Mouse (Mus musculus) kidney, postnatal 10 days (tissue): ENCODE data around the gene Spata5.

Experiments used
- DNase-seq: peaks from one replicate; pipeline ENCODE4 v3.0.0; 2021; ENCODE audit warnings: mixed read lengths

Spata5 gene

DNA sequence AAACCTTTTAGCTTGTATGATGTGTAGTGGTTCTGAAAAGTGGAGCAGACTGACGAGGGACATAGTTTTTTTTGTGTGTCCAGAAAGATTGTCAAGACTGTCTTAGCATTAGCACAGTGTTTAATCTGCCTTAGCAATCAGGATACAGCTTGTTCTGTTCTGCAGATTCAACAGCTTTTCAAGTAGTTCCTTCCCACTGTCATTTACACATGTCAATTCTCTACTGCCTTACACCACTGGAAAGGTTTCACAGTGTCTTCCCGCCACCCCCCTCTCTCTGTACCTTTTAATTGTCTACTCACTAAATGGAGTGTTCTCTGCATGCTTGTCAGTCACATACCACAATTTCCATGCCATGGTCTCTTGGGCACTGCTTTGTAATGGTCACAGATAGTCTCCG is 1.5 kb downstream of the Spata5 start:
- no peak for DNase-seq

GRCm38 (mm10) chr3:37426069-37426468 is 6.4 kb downstream of the Spata5 start:
- no peak for DNase-seq

- no peak for DNase-seq
Observed at GRCm38 (mm10) chr3:37430359-37430758, 10.7 kb downstream of the Spata5 start.

- DNase-seq: peak; percentile 65
Observed at GRCm38 (mm10) chr3:37439770-37440169, 20.1 kb downstream of the Spata5 start.

GRCm38 (mm10) chr3:37443409-37443808 is 23.7 kb downstream of the Spata5 start:
- DNase-seq: no peak

GRCm38 (mm10) chr3:37455992-37456391 is 36.3 kb downstream of the Spata5 start:
- no peak for DNase-seq

DNA sequence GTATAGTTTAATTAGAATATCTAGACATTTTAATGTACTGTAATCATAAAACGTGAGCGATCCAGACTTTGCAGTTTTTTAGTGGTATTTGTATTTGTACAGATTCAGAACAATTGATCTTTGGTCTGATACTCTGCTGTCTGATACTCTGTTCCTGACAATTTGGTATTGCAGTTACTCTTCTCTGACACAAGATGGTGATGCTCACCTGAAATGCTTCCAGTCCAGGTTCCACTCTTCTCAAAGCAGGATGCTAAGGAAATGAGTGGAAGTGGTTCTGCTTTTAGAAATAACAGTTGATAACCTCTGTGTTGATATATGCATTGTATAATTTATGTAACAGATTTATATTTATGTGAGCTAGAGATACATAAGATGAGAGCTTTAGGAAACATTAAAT is 48.5 kb downstream of the Spata5 start:
- DNase-seq: no peak

GRCm38 (mm10) chr3:37469353-37469752 is 49.7 kb downstream of the Spata5 start:
- DNase-seq: no peak

DNA sequence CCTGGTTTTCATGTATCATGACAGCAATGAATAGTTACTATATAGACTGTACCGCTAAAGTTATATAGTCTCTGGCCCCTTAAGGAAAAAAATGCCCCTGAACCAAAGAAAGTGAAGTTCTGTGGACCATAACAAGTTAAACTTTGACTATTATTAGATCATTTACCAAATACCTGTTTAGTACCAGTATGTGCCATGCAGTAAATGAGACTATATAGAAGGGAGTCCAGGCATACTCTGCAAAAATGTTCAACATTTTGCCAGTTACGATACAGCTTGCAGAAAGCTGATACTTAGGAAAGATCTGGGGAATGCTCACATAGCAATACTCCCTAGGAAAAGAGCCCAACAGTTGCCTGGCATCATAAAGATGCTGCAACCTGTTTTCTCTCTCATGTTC is 51.2 kb downstream of the Spata5 start:
- no peak for DNase-seq

GRCm38 (mm10) chr3:37472461-37472860 is 52.8 kb downstream of the Spata5 start:
- DNase-seq: peak; percentile 63

DNA sequence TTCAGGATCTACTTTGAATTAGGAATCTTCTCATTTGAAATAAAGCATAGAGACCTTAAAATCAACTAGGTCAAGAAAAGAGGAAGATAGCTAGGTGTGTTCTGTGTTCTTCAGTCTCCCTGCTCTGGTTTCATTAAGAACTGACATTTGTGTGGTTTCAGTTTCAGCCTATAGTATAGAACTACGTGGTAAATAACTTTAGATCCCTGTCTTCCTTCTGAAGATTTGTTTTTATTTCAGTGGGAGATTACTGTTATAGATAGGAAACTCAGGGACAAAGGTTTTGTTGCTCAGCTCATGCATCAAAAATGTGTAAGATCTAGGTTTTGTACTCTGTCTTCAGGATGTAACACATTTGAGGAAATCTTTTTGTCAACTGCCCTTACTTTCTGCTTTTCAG is 56.8 kb downstream of the Spata5 start:
- DNase-seq: no peak

DNA sequence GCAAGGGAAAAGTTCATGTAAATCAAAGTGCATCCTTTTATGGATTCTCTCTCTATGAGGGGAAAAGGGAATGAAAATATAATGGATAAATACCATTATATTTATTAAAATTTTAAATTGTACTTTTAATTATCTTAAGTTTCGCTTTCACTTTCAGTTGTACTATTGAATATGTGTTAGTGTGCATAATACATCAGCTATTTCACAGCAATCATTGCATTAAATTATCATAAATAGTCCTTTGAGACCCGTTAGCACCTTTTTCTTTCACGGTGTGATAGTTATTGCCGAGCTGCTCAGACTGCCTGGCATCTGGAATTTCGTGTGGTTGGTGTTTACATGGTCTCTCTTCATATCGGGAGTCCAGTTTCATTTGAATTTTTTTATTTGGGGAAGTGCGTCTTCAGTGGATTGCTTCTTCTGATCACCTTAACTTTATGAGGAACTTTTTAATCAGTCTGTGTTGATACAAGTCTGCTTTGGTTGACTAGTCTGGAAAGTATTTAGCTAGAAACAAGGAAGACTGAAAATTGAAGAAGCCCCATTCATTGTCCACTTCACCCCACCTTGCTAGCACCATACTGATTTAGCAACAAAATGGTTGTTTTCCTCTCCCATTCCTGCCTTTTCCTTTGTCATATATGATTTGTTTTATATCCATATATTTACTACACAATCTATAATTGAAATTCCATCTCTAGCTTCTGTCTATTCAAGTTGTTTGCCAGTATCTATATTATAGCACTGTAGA is 57.9 kb downstream of the Spata5 start:
- DNase-seq: no peak

- DNase-seq: no peak
Observed at GRCm38 (mm10) chr3:37479771-37480170, 60.1 kb downstream of the Spata5 start.

DNA sequence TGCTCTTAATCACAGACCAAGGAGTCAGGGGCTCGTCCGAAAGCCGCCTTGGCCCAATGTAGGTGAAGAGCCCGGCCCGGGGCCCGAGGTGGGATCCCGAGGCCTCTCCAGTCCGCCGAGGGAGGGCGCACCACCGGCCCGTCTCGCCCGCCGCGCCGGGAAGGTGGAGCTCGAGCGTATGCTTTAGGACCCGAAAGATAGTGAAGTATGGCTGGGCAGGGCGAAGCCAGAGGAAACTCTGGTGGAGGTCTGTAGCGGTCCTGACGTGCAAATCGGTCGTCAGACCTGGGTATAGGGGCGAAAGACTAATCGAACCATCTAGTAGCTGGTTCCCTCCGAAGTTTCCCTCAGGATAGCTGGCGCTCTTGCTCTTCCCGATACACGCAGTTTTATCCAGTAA is 61.6 kb downstream of the Spata5 start:
- DNase-seq: no peak

- DNase-seq: no peak
Observed at GRCm38 (mm10) chr3:37482720-37483119, 63.0 kb downstream of the Spata5 start.

DNA sequence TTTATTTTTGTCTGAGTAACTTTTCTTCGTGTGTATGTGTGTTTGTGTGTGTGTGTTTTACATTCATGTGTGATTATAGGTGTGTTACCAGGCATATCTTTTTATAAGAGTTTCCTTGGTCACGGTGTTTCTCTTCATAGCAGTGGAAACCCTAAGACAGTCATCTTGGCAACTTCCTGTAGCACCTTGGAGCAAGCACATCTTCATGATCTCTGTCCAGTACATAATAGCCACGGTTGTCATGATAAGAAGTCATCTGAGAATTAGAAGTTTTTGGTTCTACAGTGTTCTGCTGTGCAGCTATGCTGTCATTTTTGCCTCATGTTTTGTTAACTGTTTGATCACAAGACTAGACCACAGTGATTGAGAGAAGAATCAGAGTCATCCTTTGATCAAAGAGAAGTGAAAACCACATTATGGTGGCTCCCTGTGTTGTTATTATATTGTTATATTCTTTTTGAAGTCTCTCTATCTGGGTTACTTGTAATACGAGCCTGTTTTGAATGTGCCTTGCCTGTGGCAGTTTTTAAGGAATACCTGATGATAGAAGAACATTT is 64.1 kb downstream of the Spata5 start:
- no peak for DNase-seq

GRCm38 (mm10) chr3:37487639-37488038 is 67.9 kb downstream of the Spata5 start:
- DNase-seq: no peak

- DNase-seq: no peak
Observed at GRCm38 (mm10) chr3:37488173-37488572, 68.5 kb downstream of the Spata5 start.

DNA sequence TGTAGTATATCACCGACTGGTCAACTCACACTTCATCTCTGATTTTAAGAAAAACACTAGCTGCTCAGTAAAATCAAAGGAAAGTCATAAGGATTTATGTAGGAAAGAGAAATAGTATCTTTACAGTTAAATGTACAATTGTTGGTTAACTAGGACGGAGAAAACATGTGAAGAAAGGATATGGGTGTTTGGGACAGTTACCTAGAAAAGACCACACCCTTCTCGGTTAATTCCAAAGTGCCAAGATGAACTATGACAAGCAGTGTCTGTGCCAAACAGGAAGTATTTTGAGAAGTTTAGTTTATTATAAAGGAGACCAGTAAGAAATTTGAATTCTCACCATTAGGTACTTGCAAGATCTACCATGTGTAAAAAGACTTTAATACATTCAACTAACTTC is 70.3 kb downstream of the Spata5 start:
- DNase-seq: no peak

DNA sequence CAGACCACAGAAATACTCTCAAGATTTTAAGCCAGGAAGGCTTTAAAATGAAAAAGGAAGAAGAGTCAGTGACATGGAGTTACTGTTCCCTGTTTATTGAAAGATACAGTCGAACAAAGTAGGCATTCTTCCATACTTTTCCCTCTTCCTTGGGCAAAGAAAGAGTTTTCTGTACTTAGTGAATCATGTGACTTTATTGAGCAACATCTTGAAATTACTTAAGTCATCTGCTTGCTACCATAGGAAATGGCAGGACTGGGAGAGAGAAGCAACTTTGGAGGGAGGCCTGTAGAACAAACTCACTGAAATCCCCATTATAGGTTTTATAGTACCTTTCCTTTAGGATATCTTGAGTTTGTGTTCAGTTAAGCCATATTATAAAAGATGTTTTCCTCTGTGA is 81.2 kb downstream of the Spata5 start:
- DNase-seq: no peak

DNA sequence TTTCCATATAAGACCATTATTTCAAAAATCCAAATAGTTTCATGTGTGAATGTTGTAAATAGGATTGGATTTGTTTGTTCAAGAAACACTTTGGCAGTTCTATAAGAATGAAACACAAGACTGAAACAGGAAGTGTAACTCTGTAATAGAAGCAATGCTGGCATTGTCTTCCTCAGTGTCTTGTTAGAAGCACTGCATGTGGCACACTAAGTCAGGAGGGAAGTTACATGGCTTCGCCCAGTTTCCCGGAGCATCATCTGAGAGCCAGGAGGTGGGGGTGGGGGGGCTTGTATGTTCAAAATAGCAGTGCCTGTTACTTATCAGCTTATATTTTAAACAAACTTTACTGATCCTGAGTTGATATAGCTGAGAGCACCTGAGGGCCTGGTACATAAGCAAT is 82.9 kb downstream of the Spata5 start:
- DNase-seq: no peak

DNA sequence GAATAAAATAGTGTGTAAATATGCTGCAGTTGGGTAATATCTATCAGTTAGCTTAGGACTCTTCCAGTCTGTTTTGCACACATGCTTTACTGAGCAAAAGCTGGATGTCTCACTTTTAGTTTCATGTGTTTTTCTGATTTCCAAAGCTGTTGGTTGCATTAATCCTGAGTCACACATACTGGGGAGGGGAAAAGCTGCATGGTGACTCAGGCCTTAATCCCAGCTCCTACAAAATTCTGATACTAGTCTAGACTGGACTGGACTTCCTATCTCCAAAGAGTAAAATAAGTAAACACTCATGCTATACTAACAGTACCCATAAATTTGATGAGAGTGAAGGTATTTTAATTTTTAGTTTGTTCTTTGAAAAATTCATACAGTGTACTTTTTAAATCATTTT is 84.2 kb downstream of the Spata5 start:
- DNase-seq: no peak

- no peak for DNase-seq
Observed at GRCm38 (mm10) chr3:37510055-37511032, 90.6 kb downstream of the Spata5 start.

DNA sequence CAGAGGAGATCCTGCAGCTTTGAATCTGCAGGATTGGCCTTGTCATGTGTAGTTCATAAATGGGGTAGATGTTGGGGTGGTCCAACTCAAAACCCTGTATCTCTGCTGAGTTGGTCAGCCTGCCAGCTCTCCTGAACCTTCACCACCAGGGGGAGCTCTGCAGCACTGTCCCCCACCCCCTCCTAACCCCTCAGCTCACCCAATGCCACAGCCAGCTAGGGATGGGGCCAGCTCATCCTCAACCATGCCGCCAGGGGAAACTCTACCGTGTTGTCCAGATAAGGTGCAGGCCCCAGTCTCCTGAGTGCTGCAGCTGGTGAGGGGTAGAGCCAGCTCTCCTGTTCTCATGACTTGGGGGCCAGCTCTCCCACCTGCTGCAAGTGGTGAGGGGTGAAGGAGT is 95.8 kb downstream of the Spata5 start:
- DNase-seq: peak; percentile 64
